Comparison of ENCODE assay signal across 8 mouse cellular contexts in the genomic region with DNA sequence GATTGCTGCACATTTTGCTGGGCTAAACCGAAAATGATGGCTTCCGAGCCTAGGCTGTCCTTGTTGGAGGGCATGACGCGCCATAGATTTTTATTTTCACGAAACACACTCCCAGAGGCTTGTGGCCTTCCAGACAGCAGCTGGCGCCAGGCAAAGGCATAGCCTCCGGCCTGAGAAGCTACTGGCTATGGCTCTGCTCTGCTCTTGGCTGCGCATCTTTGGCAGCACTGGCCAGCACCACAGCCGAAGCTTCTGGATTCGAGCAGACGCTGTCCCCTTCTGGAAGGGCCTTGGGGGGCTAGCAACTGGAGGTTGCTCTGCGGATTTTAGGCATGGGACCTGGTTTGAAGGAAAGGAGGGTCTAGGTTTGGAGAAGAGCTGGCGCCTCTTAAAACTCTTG. TPM values are rescaled to one million over a fixed set of nuclear protein-coding genes. Genes with fewer than 3 reads are reported as not detected.
DNase-seq lines count a peak whose midpoint lies in the region; ATAC-seq and TF ChIP-seq lines count a peak whose summit lies in the region.

No protein-coding gene starts in this region.

- ATAC-seq in heart, embryonic 14.5 days (ENCODE audit: insufficient number of reproducible peaks, insufficient read depth, low FRiP score, low read depth) = no peak
- ATAC-seq in limb, embryonic 15.5 days (ENCODE audit: insufficient number of reproducible peaks, low FRiP score, low TSS enrichment, low read depth) = no peak

- peaks cover 54% of the 10 kb centered on the region for H3K27me3 ChIP-seq in heart, embryonic 14.5 days (ENCODE audit: control insufficient read depth, insufficient read depth, low read length)
- H3K27me3 ChIP-seq in hindbrain, embryonic 10.5 days (ENCODE audit: insufficient read depth, poor library complexity, severe bottlenecking) = peaks cover 69% of the 10 kb centered on the region
- peaks cover 57% of the 10 kb centered on the region for H3K27me3 ChIP-seq in limb, embryonic 15.5 days

- no peak overlapping the region for H3K27ac ChIP-seq in heart, embryonic 14.5 days (replicated peaks in 1 of 2; ENCODE audit: control insufficient read depth in 1 of 2, insufficient read depth in 1 of 2, low read depth in 2 of 2, low read length in 2 of 2)
- H3K27ac ChIP-seq in cortical plate, adult 2 months (ENCODE audit: insufficient read depth, low read length) = 0 out of 2 replicates have a peak overlapping the region, but pooled peaks have one; percentile 41
- 0 out of 2 replicates have a peak overlapping the region, but pooled peaks have one; percentile 0 for H3K27ac ChIP-seq in hindbrain, embryonic 10.5 days
- H3K27ac ChIP-seq in limb, embryonic 15.5 days = no peak overlapping the region

- no peak overlapping the region for H3K4me3 ChIP-seq in heart, embryonic 14.5 days (ENCODE audit: control insufficient read depth in 1 of 2, insufficient read depth in 1 of 2, low read depth in 1 of 2, low read length in 2 of 2)
- peak overlapping the region; percentile 57 for H3K4me3 ChIP-seq in cortical plate, adult 2 months (ENCODE audit: insufficient read depth, low read length)
- H3K4me3 ChIP-seq in hindbrain, embryonic 10.5 days = peak overlapping the region; percentile 67
- H3K4me3 ChIP-seq in limb, embryonic 15.5 days = peak overlapping the region; percentile 50; the same call in 1 of the 2 replicates

- no peak for DNase-seq in heart, adult 18-20 months
- peak; percentile 43 for DNase-seq in hindbrain, embryonic 10.5 days (ENCODE audit: low spot score)
- DNase-seq in right cerebral cortex, postnatal 4 days = peak; percentile 15
- no peak for DNase-seq in cerebellum, adult 9-10 months
- DNase-seq in cerebellum, adult 11 months = no peak

- no peaks in the 10 kb centered on the region for H3K9me3 ChIP-seq in heart, embryonic 14.5 days (ENCODE audit: control insufficient read depth, low read length)
- no peaks in the 10 kb centered on the region for H3K9me3 ChIP-seq in hindbrain, embryonic 10.5 days
- H3K9me3 ChIP-seq in limb, embryonic 15.5 days = no peaks in the 10 kb centered on the region

- H3K9ac ChIP-seq in heart, embryonic 14.5 days (ENCODE audit: low read length) = no peak overlapping the region
- H3K9ac ChIP-seq in limb, embryonic 15.5 days = no peak overlapping the region

- H3K4me1 ChIP-seq in heart, embryonic 14.5 days (ENCODE audit: control insufficient read depth in 2 of 2, insufficient read depth in 2 of 2, low read length in 2 of 2) = peaks cover 3 to 11% of the 10 kb centered on the region in 2 experiments; a peak in 2 of 4 replicates
- H3K4me1 ChIP-seq in cortical plate, adult 2 months (ENCODE audit: control insufficient read depth, insufficient read depth, low read length) = no peaks in the 10 kb centered on the region
- H3K4me1 ChIP-seq in hindbrain, embryonic 10.5 days (replicated peaks) = peaks cover 21% of the 10 kb centered on the region
- H3K4me1 ChIP-seq in limb, embryonic 15.5 days = peaks cover 21% of the 10 kb centered on the region

- WGBS in heart, embryonic 14.5 days = 17% methylated on average over 13 of the region's 13 CpGs
- 14% methylated on average over 13 of the region's 13 CpGs for WGBS in hindbrain, embryonic 10.5 days
- WGBS in limb, embryonic 15.5 days = 18% methylated on average over 13 of the region's 13 CpGs

- H3K36me3 ChIP-seq in heart, embryonic 14.5 days (ENCODE audit: control insufficient read depth, insufficient read depth, low read length) = no peaks in the 10 kb centered on the region
- H3K36me3 ChIP-seq in hindbrain, embryonic 10.5 days = no peaks in the 10 kb centered on the region
- no peaks in the 10 kb centered on the region for H3K36me3 ChIP-seq in limb, embryonic 15.5 days

- peak overlapping the region; percentile 93 for H3K4me2 ChIP-seq in heart, embryonic 14.5 days (ENCODE audit: low read length)
- H3K4me2 ChIP-seq in limb, embryonic 15.5 days = peak overlapping the region; percentile 96

- no peak for TF ChIP-seq POLR2A in cortical plate, adult 2 months (IDR thresholded peaks at IDR 0.05; ENCODE audit: extremely low read depth, insufficient read depth, low read length)

- TF ChIP-seq CTCF in cortical plate, adult 2 months (IDR thresholded peaks at IDR 0.05; ENCODE audit: extremely low read depth, insufficient read depth, low read length) = no peak

RNA-seq across cellular contexts. Expression of a gene that starts 0.3 kb away (rescaled TPM):
- polyA plus RNA-seq in heart, embryonic 14.5 days (2014; fragmentation: Nextera tagmentation; extraction: Ambion mirVana) = 0.41 and 0.57 TPM in 2 replicates
- total RNA-seq in heart, adult 18-20 months (2021) = not detected
- polyA plus RNA-seq in cortical plate, adult 2 months (2012; rRNA removed) = 12.9 and 15.1 TPM in 2 replicates
- 2.3 and 2.4 TPM in 2 replicates for polyA plus RNA-seq in hindbrain, embryonic 10.5 days (2016; fragmentation: Nextera tagmentation; extraction: Ambion mirVana)
- 5.2 and 6.1 TPM in 2 replicates for polyA plus RNA-seq in limb, embryonic 15.5 days (2015; fragmentation: Nextera tagmentation; extraction: Ambion mirVana)

Comparison
In these comparisons a context has a peak if more than half of its experiments do, and no peak if none do; other contexts are left out.
1. H3K27ac ChIP-seq: peak in cortical plate, adult 2 months (single experiment) and hindbrain, embryonic 10.5 days (single experiment); none in heart, embryonic 14.5 days (0 of 2) and limb, embryonic 15.5 days (single experiment).
2. H3K4me3 ChIP-seq: peak in cortical plate, adult 2 months (single experiment), hindbrain, embryonic 10.5 days (single experiment) and limb, embryonic 15.5 days (single experiment); none in heart, embryonic 14.5 days (0 of 2).
3. DNase-seq: peak in hindbrain, embryonic 10.5 days (single experiment) and right cerebral cortex, postnatal 4 days (single experiment); none in heart, adult 18-20 months (0 of 2), cerebellum, adult 9-10 months (single experiment) and cerebellum, adult 11 months (single experiment).